Mouse (Mus musculus): Measurements from ENCODE around the gene Rfpl4.
"Not testable (repeated sequence)": the region's sequence is repeated elsewhere in the genome, so short reads cannot be mapped to it uniquely, and the experiment has no call there.

Rfpl4 gene

GRCm38 (mm10) chr7:5116850-5117249 is at the start of gene Rfpl4:
Rfpl4 (minus strand) TSS chr7:5116950.
- no peak for DNase-seq (ENCODE audit: low read depth, low spot score)

- not testable (repeated sequence) for DNase-seq (ENCODE audit: low read depth, low spot score)
Measured at GRCm38 (mm10) chr7:5149570-5149969, 32.8 kb upstream of the Rfpl4 start, which contains the start of gene Vmn1r55. Vmn1r55 (minus strand) TSS chr7:5149670.

DNA sequence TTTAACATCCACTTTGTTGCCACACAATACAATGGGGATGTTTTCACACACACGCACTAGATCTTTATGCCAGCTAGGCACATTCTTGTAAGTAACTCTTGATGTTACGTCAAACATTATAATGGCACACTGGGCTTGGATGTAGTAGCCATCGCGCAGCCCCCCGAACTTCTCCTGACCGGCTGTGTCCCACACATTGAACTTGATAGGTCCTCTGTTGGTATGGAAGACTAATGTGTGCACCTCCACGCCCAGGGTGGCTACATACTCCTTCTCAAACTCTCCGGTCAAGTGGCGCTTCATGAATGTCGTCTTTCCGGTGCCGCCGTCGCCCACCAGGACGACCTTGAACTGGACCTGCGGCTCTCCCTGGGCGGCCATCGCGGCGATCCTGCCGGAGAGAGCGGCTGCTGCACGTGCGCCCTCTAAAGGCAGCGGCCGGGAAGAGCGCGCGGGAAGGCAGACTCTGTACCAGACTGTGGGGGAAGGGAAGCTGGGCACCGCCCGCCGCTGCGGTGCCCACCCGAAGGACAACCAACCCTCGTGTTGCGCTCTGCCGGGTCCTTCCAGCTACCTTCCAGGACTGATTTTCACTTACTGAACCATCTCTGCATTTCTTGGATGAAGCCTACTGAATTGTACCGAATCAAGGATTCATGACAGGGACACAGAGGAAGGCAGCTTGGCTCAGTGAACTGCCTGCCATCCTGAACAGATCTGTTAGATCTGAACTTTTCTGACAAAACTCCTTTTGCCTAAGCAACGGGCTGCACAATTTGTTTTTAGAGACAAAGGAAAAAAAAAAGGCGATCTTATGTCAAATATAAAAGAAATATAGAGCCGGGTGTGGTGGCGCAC is 9.0 kb upstream of the Rfpl4 start, which contains the start of gene Rasl2-9:
Rasl2-9 (minus strand) TSS at position 402 of the 858 bp plus-strand sequence.
- peak; percentile 63 for DNase-seq (ENCODE audit: low read depth, low spot score)

GRCm38 (mm10) chr7:5125078-5125477 is 8.3 kb upstream of the Rfpl4 start:
- DNase-seq (ENCODE audit: low read depth, low spot score): no peak

GRCm38 (mm10) chr7:5112701-5113100 is 4.0 kb downstream of the Rfpl4 start:
- no peak for DNase-seq (ENCODE audit: low read depth, low spot score)

DNA sequence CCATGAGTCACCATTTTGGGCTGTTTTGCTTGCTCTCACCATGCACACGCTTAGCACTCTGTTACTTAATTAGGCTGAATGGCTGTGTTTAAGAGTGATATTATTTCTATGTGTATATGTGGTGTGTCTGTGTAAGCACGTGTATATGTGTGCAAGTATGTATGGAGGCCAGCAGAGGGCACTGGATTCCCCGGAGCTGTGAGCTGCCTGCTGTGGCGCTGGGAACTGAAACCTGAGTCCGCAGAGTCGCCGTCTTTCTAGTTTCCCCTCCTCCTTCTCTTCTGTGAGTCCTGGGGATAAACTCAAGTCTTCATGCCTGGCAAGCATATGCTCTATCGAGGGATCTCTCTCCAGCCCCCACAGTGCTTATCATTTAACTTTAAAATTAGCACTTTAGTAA is 7.4 kb downstream of the Rfpl4 start:
- peak; percentile 78 for DNase-seq (ENCODE audit: low read depth, low spot score)

DNA sequence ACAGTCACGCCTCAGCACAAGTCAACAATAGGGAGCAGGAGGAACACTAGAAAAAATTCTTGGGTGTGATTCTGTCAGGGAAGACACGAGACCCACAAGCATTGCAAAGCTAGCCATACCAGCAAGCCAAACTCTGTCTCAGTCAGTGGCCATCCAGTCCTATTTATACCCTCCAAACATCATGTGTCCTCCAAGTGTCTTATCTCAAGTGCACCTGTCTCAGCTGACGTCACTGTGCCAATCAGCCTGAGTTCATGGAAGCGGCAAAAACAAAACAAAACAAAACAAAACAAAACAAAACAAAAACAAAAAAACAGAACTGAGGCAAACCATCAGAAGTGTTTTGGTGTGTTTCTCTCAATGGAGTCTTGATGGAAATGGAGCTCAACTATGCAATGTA is 8.5 kb downstream of the Rfpl4 start:
- no peak for DNase-seq (ENCODE audit: low read depth, low spot score)

DNA sequence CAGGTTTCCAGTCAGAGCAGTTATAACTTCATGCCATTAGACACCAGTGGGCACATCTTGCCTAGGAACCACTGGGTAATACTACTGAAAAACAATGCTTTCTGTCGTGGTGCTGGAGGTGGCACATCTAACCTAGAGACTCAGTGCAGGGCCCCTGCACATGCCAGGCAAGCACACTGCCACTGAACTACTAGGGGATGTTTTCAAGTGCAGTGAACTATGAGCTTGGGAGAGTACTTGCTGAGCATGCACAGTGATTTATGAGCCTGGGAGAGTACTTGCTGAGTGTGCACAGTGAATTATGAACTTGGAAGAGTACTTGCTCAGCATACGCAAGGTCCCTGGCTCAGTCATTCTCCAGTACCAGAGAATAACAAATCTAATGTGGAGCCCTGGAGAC is 14.2 kb downstream of the Rfpl4 start:
- no peak for DNase-seq (ENCODE audit: low read depth, low spot score)

DNA sequence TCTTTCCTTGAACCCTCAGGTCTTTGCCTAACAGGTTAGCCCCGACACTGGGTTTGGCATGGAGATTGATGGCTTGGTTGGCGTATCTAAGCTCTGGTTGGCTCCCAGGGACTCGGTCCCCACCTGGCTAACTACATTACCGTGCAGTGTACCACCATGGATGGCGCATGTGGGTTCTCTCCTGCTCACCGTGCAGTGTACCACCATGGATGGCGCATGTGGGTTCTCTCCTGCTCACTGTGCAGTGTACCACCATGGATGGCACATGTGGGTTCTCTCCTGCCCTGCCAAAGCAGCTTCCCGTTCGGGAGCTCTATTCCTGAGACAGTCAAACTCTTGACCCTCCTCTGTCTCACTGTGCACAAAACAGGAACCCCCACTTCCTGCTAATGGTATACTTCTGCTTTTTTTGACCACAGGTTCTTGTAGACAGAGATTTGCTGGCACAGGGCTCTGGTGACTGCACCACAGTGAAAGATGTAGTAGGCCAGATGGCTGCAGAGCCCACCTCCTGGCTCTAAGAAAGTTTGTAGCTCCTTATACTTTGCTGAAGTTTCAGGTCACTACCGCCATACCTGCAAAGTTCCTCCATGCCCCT is 15.6 kb downstream of the Rfpl4 start:
- no peak for DNase-seq (ENCODE audit: low read depth, low spot score)

- peak; percentile 66 for DNase-seq (ENCODE audit: low read depth, low spot score)
Measured at GRCm38 (mm10) chr7:5099796-5100195, 17.0 kb downstream of the Rfpl4 start.

GRCm38 (mm10) chr7:5098769-5099168 is 18.0 kb downstream of the Rfpl4 start:
- DNase-seq (ENCODE audit: low read depth, low spot score): no peak

DNA sequence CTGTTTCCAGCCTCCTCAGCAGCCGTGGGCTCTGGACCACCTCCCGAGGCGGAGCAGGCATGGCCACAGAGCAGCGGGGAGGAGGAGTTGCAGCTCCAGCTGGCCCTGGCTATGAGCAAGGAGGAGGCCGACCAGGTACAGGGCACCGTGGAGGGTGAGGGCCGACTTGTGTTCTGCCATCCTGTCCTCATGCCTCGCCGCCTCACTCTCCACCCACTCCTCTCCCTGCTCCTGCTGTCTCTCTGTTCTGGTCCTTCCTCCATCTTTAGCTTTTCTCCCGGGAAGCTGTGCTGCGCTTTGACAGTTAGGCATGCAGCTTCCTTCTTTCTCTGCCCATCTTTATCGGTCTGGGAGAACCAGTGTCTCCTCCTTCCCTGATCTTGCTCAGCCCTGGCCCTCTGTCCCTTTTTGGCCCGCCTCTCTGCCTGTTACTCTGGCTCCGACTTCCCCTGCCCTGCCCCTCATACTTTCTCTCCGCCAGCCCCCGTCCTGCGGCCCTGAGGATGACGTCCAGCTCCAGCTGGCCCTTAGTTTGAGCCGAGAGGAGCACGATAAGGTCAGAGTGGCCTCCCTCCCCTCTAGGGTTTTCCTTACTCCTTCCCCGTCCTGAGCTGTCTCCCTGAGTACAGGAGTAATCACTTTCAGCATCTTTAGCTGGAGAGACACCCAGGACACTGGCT is 23.8 kb downstream of the Rfpl4 start:
- no peak for DNase-seq (ENCODE audit: low read depth, low spot score)

GRCm38 (mm10) chr7:5092381-5092780 is 24.4 kb downstream of the Rfpl4 start:
- DNase-seq (ENCODE audit: low read depth, low spot score): no peak

DNA sequence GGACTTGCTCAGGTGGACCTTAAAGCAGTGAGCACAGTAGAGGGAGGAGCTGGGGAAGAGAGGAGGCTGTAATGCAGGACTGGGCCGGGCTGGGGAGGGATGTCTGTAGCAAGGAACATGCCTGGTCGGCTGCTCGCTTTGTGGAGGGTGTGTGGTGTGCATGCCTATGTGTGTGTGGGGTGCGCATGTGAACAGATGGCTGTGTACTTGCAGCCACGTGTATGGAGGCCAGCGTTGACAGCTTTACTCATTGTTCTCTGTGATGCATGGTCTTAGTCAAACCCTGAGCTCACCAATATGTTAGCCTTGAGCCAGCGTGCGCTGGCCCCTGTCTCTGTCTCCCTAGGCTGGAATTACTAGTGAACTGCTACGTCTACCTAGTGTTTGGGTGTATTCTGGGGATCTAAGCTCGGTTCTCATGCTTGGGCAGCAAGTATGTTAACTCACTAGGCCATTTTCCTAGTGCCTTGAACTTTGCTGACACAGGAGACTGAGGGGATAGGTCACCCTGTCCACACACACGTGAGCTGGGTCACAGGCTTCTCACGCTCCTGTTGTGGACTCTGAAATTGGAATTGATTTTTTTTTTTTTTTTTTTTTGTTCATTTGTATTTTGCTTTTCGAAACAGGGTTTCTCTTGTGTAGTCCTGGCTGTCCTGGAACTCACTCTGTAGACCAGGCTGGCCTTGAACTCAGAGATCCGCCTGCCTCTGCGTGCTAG is 25.6 kb downstream of the Rfpl4 start:
- DNase-seq (ENCODE audit: low read depth, low spot score): no peak

- no peak for DNase-seq (ENCODE audit: low read depth, low spot score)
Measured at GRCm38 (mm10) chr7:5089853-5090252, 26.9 kb downstream of the Rfpl4 start.

DNA sequence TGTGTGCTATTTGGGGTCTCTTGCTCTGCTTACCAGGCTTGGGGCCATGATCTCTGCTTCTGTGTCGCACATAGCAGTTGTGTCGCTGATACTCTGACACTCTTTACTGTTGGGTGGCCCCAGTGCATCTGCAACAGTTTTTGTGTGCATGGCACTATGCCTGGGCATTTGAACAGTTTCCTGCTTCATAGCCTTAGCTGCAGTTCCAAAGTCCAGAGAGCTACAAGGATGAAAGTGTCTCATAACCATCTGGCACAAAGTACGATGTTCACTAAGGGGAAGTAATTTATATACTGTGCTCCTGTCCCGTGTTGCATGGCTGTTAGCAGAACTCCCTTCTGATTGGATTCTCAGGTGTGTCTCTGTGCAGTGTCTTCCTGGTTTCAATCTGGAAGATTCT is 28.9 kb downstream of the Rfpl4 start:
- no peak for DNase-seq (ENCODE audit: low read depth, low spot score)

DNA sequence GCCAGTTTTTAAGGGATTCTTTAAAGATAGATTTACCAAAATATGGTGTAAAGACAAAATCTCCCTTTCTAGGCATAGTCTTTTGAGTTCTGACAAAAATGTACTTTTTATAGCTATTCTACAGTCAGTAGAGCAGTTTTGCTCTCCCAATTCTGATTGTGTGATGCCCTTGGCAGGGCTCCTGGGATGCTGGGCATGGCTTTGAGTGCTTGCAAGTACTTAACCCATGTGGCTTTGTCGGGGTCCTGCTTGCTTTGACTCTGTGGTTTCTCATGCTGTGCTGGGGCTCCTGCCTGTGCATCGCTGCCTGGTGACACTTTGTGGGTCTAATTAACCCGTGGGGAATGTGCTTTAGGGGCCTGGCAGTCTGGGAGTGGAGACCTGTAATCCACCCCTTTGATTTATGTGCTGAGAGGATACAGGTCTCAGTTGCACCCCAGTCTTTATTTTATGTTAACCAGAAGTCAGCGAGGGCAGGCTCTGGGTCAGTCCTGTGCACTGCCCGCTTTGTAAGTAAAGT is 29.8 kb downstream of the Rfpl4 start:
- DNase-seq (ENCODE audit: low read depth, low spot score): no peak

DNA sequence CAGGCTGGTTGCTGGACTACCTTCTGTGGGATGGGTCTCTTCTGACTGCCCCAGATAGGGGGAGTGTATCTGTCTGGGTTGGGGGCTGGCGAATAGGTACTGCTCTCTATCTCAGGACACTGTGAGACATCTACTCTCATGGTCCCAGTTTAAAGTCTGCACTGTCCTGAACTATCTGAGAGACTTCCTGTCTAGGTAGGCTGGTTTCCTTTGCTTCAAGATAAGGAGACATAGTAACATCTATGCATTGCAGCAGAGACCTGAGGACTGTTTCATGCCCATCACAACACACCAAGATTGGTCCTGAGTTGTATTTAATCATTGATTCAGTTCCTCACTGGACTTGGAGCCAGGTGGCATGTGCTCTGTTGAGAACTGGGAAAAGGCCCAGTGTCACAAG is 31.2 kb downstream of the Rfpl4 start:
- DNase-seq (ENCODE audit: low read depth, low spot score): no peak

DNA sequence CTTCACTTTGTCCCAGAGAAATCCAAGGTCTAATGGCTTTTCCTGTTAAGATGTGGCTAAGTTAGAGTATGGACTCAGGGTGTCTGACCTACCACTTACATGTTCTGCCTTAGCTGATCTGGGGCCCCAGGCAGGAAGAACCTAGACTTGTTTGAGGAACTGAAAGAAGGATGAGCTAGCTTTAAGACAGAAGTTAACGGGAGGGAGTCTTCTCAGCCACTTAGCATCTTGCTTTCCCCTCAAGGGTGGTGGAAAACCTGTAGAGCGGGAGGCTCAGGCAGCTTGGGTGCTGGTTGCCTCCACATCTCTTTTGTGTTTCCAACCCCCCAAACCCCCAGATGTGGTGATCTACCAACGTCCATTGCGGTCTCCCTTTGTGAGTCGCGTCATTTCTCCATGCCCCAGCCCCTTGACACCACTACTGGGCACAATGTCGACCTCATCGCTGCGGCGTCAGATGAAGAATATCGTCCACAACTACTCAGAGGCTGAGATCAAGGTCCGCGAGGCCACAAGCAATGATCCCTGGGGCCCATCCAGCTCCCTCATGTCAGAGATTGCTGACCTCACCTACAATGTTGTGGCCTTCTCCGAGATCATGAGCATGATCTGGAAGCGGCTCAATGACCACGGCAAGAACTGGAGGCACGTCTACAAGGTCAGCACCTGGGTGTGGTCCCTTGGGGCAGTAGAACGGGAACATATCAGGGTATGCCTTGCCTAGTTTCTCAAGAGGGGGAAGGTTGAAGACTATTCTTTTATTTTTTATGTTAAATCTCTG is 33.2 kb downstream of the Rfpl4 start:
- no peak for DNase-seq (ENCODE audit: low read depth, low spot score)

- DNase-seq (ENCODE audit: low read depth, low spot score): no peak
Measured at GRCm38 (mm10) chr7:5081939-5082338, 34.8 kb downstream of the Rfpl4 start.

DNA sequence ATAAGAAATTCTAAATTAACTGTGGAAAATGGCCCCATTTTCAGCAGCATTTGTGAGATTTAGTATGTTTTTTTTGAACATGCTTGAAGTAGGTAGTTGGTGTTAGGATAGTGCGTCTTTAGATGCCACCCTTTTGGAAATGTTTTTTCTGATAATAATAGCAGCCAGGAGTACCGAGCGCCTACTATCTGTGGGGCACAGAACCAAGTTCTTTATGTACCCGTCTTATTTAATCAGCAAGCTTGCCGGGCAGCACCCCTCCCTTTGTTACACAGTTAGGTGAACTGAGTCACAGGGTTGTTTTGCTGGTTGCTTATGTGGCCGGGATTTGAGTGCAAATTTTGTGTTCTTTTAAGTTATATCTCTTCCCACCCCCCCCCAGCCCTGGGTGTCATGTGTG is 35.5 kb downstream of the Rfpl4 start:
- no peak for DNase-seq (ENCODE audit: low read depth, low spot score)

All from R1 (cell line).